Mouse (Mus musculus) embryonic facial prominence, embryonic 14.5 days (tissue): ENCODE measurements around the gene Snx8. TPM values are rescaled to one million over a fixed set of nuclear protein-coding genes. Genes with fewer than 3 reads are reported as not detected.

ENCODE experiments used
- ATAC-seq: fragments of 200-750 bp; cut with Nextera tagmentation; 2 replicates; pipeline ENCODE4 v1.8.0; 2017; ENCODE audit warnings: low read depth, moderate number of reproducible peaks, moderate TSS enrichment
- DNase-seq: peaks from one replicate; pipeline ENCODE4 v3.0.0-alpha.2; 2015; ENCODE audit warnings: low spot score
- H3K27ac ChIP-seq: fragments of 300-500 bp; sonication (generic); replicated peaks from 2 replicates; pipeline ENCODE4 v1.5.1; 2014; ENCODE audit warnings: low read depth, mild to moderate bottlenecking, low read length, moderate library complexity
- H3K27me3 ChIP-seq: fragments of 300-500 bp; sonication (generic); replicated peaks from 2 replicates; pipeline ENCODE4 v1.6.1; 2014; ENCODE audit warnings: low read length; ENCODE audit not compliant: control insufficient read depth, insufficient read depth
- H3K36me3 ChIP-seq: fragments of 300-500 bp; sonication (generic); 2 replicates; pipeline ENCODE4 v1.6.1; 2014; ENCODE audit warnings: low read length, mixed read lengths; ENCODE audit not compliant: control insufficient read depth, insufficient read depth
- H3K4me1 ChIP-seq: fragments of 300-500 bp; sonication (generic); 2 replicates; pipeline ENCODE4 v1.6.1; 2014; ENCODE audit warnings: antibody characterized with exemption, low read length; ENCODE audit not compliant: control insufficient read depth, insufficient read depth
- H3K4me2 ChIP-seq: fragments of 300-500 bp; sonication (generic); 2 replicates; pipeline ENCODE4 v1.6.1; 2014; ENCODE audit warnings: low read depth, mild to moderate bottlenecking, low read length, moderate library complexity, mixed read lengths
- H3K4me3 ChIP-seq: fragments of 300-500 bp; sonication (generic); 2 replicates; pipeline ENCODE4 v1.5.1; 2014; ENCODE audit warnings: low read depth, mild to moderate bottlenecking, low read length
- H3K9ac ChIP-seq: fragments of 300-500 bp; sonication (generic); 2 replicates; pipeline ENCODE4 v1.6.1; 2014; ENCODE audit warnings: low read depth, mild to moderate bottlenecking, low read length, moderate library complexity, mixed read lengths
- H3K9me3 ChIP-seq: fragments of 300-500 bp; sonication (generic); 2 replicates; pipeline ENCODE4 v1.6.1; 2016; ENCODE audit warnings: low read length; ENCODE audit not compliant: control insufficient read depth
- WGBS: fragments of 180-500 bp; shearing (Covaris S2); extraction: QIAGEN DNeasy Blood & Tissue Kit; methylation state at CpG from one replicate; pipeline ENCODE4 v1.1.7; 2014; 5-methylcytosine and 5-hydroxymethylcytosine counted together
- microRNA-seq: library from miRNA; unstranded; fragments of <30 nt; microRNA quantifications from one replicate; pipeline ENCODE4, GENCODE M21; 2016; ENCODE audit warnings: borderline number of aligned reads
- polyA plus RNA-seq: library from polyadenylated mRNA; unstranded; fragments of >200 nt; fragmentation: Nextera tagmentation; extraction: Ambion mirVana; gene quantifications from 2 replicates; pipeline ENCODE4 v1.2.1, GENCODE M21; 2014

The Snx8 gene
- polyA plus RNA-seq, 1 experiment from 2014 or later = 11.2 TPM

DNA sequence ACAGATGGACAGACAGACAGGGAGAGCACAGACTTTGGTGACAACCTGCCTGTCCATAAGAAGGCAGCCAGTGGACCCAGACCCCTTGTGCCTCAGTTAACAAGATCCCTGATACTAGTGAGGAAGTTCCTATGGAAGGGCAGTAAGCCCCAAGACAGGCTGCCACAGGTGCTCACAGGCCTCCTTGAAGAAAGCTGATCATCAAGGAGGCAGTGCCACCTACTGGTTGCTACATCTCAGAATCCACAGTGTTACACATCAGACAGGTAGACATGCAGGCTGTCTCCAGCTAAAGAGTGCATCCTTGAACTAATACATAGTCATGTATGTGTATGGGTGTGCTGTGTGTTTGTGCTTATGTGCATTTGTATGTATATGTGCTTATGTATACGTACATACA is 96.9 kb downstream of the Snx8 start:
- H3K9ac ChIP-seq = no peak overlapping the region
- H3K9me3 ChIP-seq = no peaks in the 10 kb centered on the region
- 77% methylated on average over 1 of the region's 1 CpGs for WGBS
- ATAC-seq (peak; percentile 63; the same call in 1 of the 2 replicates), DNase-seq (peak; percentile 82)
- no peaks in the 10 kb centered on the region for H3K27me3 ChIP-seq
- H3K4me1 ChIP-seq = no peaks in the 10 kb centered on the region
- no peak overlapping the region for H3K4me3 ChIP-seq
- H3K36me3 ChIP-seq = peaks cover 55% of the 10 kb centered on the region
- H3K4me2 ChIP-seq = no peak overlapping the region
- no peak overlapping the region for H3K27ac ChIP-seq

Small RNAs within 50 kb of the gene (microRNA-seq; reads per million reads assigned to microRNA genes)
- not detected for gene Mir7038

Other genes starting within 250 kb of the Snx8 start
- gene Mad1l1, start 67.7 kb downstream of the Snx8 start, polyA plus RNA-seq = 38.0 and 44.3 TPM in 2 replicates
- gene Nudt1, start 67.6 kb downstream of the Snx8 start, polyA plus RNA-seq = 33.1 and 35.2 TPM in 2 replicates
- gene Mrm2, start 57.4 kb downstream of the Snx8 start, polyA plus RNA-seq = 18.0 and 19.9 TPM in 2 replicates
- gene Eif3b, start 30.1 kb upstream of the Snx8 start, polyA plus RNA-seq = 130 and 143 TPM in 2 replicates
- gene Gm4869, start 56.4 kb upstream of the Snx8 start, polyA plus RNA-seq = 0.06 and 0.07 TPM in 2 replicates
- gene Chst12, start 116.3 kb upstream of the Snx8 start, polyA plus RNA-seq = 25.1 and 25.4 TPM in 2 replicates
- gene Grifin, start 175.8 kb upstream of the Snx8 start, polyA plus RNA-seq = not detected in 2 replicates
- gene Lfng, start 218.1 kb upstream of the Snx8 start, polyA plus RNA-seq = 24.6 and 27.9 TPM in 2 replicates